Mouse (Mus musculus): ENCODE data around the gene Nlrp5. TPM values are rescaled to one million over a fixed set of nuclear protein-coding genes. Genes with fewer than 3 reads are reported as not detected.
"Not testable (repeated sequence)": the region's sequence is repeated elsewhere in the genome, so short reads cannot be mapped to it uniquely, and the experiment has no call there.

The Nlrp5 gene
- total RNA-seq (2021): under 1 TPM; 0.08 to 0.53 TPM
- long read RNA-seq, experiment 1: 0 reads
- long read RNA-seq, experiment 2, partial matches to known transcripts: 0 of 2 reads
- long read RNA-seq, experiment 2, other reads (novel, unspliced or antisense): 0 of 2 reads

DNA sequence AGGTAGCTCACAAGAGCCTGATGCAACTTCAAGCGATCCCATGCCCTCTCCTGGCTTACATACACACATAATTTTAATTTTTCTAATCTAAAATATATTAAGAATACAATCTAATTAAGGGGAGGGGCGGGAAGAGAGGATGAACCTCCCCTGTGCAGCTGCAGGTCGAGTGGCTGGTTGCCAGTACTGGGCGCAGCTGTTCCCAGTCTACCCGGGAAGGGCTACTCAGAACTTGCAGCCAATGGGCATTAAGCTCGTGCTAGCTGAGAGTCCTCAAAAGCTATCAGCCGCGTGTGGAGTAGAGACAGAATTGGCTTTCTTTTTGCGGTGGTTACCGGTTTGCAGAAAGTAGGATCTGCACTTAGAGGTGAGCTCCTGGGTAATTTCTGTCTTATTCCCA lies at the start of gene Nlrp5:
Gene Nlrp5, plus strand, starts transcription at position 301 of the 400 bp plus-strand sequence.
- DNase-seq (ENCODE audit: low spot score in 2 of 2): no peak

- not testable (repeated sequence) for DNase-seq (ENCODE audit: low spot score in 2 of 2)
These were observed 27.4 kb upstream of the Nlrp5 start for GRCm38 (mm10) chr7:23358311-23358710.

DNA sequence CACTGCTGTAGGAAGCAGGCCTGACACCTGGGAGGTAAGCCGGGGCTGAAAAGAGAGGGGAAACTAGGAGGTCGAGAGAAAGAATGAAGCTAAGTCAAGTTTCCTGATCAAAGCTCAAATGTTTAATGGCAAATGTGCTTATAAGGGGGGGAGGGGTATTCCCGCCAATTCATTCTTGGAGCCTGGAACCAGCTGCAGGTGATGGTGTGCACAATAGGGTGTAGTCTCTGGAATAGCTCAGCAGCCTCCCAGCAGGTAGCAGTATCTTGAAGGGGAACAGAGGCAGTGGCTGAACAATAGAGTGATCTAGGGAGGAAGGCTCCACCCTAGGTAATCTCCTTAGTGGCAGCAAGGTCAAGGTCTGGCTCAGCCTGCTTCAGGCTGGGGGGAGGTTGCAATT lies 84.5 kb downstream of the Nlrp5 start:
- DNase-seq (ENCODE audit: low spot score in 2 of 2): not testable (repeated sequence)

DNA sequence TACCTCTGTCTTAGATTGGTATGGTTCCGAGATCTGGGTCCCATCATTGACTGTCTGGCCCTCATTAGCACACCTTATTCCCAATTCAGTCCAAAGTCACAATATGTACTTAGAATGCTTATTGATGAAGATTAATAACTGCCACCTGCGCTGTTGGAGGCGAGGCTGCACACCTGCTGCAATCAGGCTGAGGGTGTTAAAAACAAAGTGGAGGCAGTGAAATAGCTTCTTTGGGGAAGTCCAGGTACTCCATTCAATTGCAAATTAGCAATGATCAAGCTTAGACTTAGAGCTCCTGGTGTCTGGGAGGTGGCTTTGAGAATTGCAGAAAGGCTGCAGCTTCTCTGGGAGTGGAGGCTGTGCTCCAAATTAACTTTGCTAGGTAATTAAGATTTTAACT lies 85.1 kb downstream of the Nlrp5 start:
- not testable (repeated sequence) for DNase-seq (ENCODE audit: low spot score in 2 of 2)

GRCm38 (mm10) chr7:23472886-23473285 lies 87.2 kb downstream of the Nlrp5 start:
- not testable (repeated sequence) for DNase-seq (ENCODE audit: low spot score in 2 of 2)

Small RNA genes lying within 50 kb of the gene (microRNA-seq; reads per million reads assigned to microRNA genes)
- gene Gm25196: not detected

Other genes starting within 250 kb of the Nlrp5 start
- gene Gm10662, start 241.4 kb upstream of the Nlrp5 start, total RNA-seq (2021): not detected
- not detected for gene Vmn1r165, start 168.6 kb upstream of the Nlrp5 start, total RNA-seq (2021)
- gene Vmn1r166, start 134.2 kb upstream of the Nlrp5 start, total RNA-seq (2021): not detected
- not detected for gene Gm6902, start 107.0 kb upstream of the Nlrp5 start, total RNA-seq (2021)
- gene Nlrp4e, start 84.7 kb upstream of the Nlrp5 start, total RNA-seq (2021): not detected
- not detected for gene Vmn1r167, start 121.3 kb downstream of the Nlrp5 start, total RNA-seq (2021)
- gene Vmn1r168, start 153.8 kb downstream of the Nlrp5 start, total RNA-seq (2021): not detected
- gene Vmn1r169, start 189.6 kb downstream of the Nlrp5 start, total RNA-seq (2021): not detected
- not detected for gene Vmn1r170, start 220.3 kb downstream of the Nlrp5 start, total RNA-seq (2021)
- gene Vmn1r171, start 244.8 kb downstream of the Nlrp5 start, total RNA-seq (2021): not detected